Mouse (Mus musculus): ENCODE measurements around the gene Ssc4d. TPM values are rescaled to one million over a fixed set of nuclear protein-coding genes. Genes with fewer than 3 reads are reported as not detected.

The Ssc4d gene
- polyA plus RNA-seq, 1 experiment from 2014 or later: 0.93 TPM

- no peak overlapping the region for H3K4me2 ChIP-seq
- 73% methylated on average over 6 of the region's 6 CpGs for WGBS (ENCODE audit: insufficient replicate concordance)
- H3K9me3 ChIP-seq (replicated peaks; ENCODE audit: control insufficient read depth, low read length): no peaks in the 10 kb centered on the region
- H3K4me1 ChIP-seq (ENCODE audit: control insufficient read depth, insufficient read depth, low read length): peaks cover 25% of the 10 kb centered on the region
- H3K9ac ChIP-seq (ENCODE audit: low read depth, low read length): no peak overlapping the region
- H3K4me3 ChIP-seq (ENCODE audit: low read depth, low read length): no peak overlapping the region
- H3K36me3 ChIP-seq (ENCODE audit: control insufficient read depth, insufficient read depth, low read length): peaks cover 33% of the 10 kb centered on the region
- ATAC-seq (replicated peaks; ENCODE audit: insufficient number of reproducible peaks, low FRiP score, low TSS enrichment): no peak
- no peaks in the 10 kb centered on the region for H3K27me3 ChIP-seq (ENCODE audit: control insufficient read depth, insufficient read depth, low read length)
- H3K27ac ChIP-seq (ENCODE audit: low read depth, low read length): peak overlapping the region; percentile 37
Measured at GRCm38 (mm10) chr5:135916051-135916565, 58.2 kb downstream of the Ssc4d start.

DNA sequence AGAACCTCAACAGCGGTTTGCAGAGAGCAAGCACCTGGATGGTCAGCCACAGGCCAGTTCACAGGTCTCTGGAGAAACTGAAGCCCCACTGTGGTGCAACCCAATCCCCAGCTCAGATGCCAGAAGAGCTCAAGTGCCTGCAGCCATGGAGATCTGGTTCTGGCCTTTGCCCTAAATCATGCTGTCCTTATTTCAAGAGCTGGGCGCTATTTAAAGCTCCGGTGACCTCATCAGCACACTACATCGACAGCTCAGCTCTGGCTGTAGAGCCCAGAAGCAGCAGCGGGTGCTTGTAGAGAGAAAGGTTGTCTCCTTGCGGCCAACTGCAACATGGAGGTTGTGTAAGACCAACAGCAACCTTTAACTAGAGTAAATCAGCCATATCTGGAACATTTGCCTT is 60.2 kb downstream of the Ssc4d start:
- H3K9me3 ChIP-seq (replicated peaks; ENCODE audit: control insufficient read depth, low read length): no peaks in the 10 kb centered on the region
- ATAC-seq (replicated peaks; ENCODE audit: insufficient number of reproducible peaks, low FRiP score, low TSS enrichment): no peak
- WGBS (ENCODE audit: insufficient replicate concordance): 45% methylated on average over 6 of the region's 6 CpGs
- H3K27me3 ChIP-seq (ENCODE audit: control insufficient read depth, insufficient read depth, low read length): no peaks in the 10 kb centered on the region
- peak overlapping the region; percentile 91 for H3K27ac ChIP-seq (ENCODE audit: low read depth, low read length)
- no peak overlapping the region for H3K4me3 ChIP-seq (ENCODE audit: low read depth, low read length)
- H3K4me1 ChIP-seq (ENCODE audit: control insufficient read depth, insufficient read depth, low read length): peaks cover 25% of the 10 kb centered on the region
- H3K36me3 ChIP-seq (ENCODE audit: control insufficient read depth, insufficient read depth, low read length): peaks cover 35% of the 10 kb centered on the region
- 0 out of 2 replicates have a peak overlapping the region, but pooled peaks have one; percentile 17 for H3K9ac ChIP-seq (ENCODE audit: low read depth, low read length)
- peak overlapping the region; percentile 36 for H3K4me2 ChIP-seq

DNA sequence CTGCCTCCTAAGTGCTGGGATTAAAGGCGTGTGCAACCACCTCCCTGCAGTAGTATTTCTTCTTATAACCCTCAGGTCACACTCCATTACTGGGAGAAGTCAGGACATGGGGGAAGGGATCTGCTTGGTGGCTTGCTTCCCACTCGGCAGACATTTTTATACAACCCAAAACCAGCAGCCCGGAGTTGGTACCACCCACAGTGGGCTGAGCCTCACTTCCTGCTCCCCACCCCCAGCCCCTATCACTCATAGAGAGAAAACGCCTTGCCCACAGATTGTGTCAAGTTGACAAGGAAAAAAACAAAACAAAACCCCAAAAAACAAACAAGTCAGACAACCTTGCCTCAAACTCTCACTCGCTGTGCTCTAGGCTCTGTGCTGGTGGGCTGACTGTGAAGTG is 61.1 kb downstream of the Ssc4d start:
- no peaks in the 10 kb centered on the region for H3K27me3 ChIP-seq (ENCODE audit: control insufficient read depth, insufficient read depth, low read length)
- peaks cover 25% of the 10 kb centered on the region for H3K4me1 ChIP-seq (ENCODE audit: control insufficient read depth, insufficient read depth, low read length)
- H3K27ac ChIP-seq (ENCODE audit: low read depth, low read length): peak overlapping the region; percentile 91
- ATAC-seq (replicated peaks; ENCODE audit: insufficient number of reproducible peaks, low FRiP score, low TSS enrichment): no peak
- H3K4me3 ChIP-seq (ENCODE audit: low read depth, low read length): no peak overlapping the region
- no peak overlapping the region for H3K9ac ChIP-seq (ENCODE audit: low read depth, low read length)
- H3K9me3 ChIP-seq (replicated peaks; ENCODE audit: control insufficient read depth, low read length): no peaks in the 10 kb centered on the region
- no peak overlapping the region for H3K4me2 ChIP-seq
- H3K36me3 ChIP-seq (ENCODE audit: control insufficient read depth, insufficient read depth, low read length): peaks cover 30% of the 10 kb centered on the region
- 70% methylated on average over 5 of the region's 5 CpGs for WGBS (ENCODE audit: insufficient replicate concordance)

GRCm38 (mm10) chr5:135911633-135912220 is 62.6 kb downstream of the Ssc4d start:
- Histone ChIP-seq H3K9me3 (replicated peaks; ENCODE audit: control insufficient read depth, low read length) (no peaks in the 10 kb centered on the region), H3K27ac (ENCODE audit: low read depth, low read length) (no peak overlapping the region), H3K4me1 (ENCODE audit: control insufficient read depth, insufficient read depth, low read length) (peaks cover 25% of the 10 kb centered on the region), H3K4me3 (ENCODE audit: low read depth, low read length) (no peak overlapping the region), H3K27me3 (ENCODE audit: control insufficient read depth, insufficient read depth, low read length) (no peaks in the 10 kb centered on the region), H3K36me3 (ENCODE audit: control insufficient read depth, insufficient read depth, low read length) (peaks cover 29% of the 10 kb centered on the region), H3K4me2 (no peak overlapping the region), H3K9ac (ENCODE audit: low read depth, low read length) (no peak overlapping the region)
- ATAC-seq (replicated peaks; ENCODE audit: insufficient number of reproducible peaks, low FRiP score, low TSS enrichment): no peak
- WGBS (ENCODE audit: insufficient replicate concordance): 81% methylated on average over 11 of the region's 11 CpGs

DNA sequence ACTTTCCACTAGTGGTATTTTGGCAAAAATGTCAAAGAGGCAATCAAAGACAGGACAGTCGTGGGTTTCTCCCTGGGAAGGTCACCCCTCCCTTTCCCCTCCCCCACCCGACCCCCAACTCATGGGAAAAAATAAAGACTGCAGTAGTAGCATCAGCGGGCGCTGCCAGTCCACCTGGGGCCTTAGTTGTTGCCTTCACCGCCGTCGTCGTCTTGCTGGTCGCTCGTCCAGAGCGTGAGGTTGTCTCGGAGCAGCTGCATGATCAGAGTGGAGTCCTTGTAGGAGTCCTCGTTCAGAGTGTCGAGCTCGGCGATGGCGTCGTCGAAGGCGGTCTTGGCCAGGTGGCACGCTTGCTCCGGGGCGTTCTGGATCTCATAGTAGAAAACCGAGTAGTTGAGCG is 63.5 kb downstream of the Ssc4d start:
- Histone ChIP-seq H3K27ac (ENCODE audit: low read depth, low read length) (no peak overlapping the region), H3K9ac (ENCODE audit: low read depth, low read length) (no peak overlapping the region), H3K4me3 (ENCODE audit: low read depth, low read length) (no peak overlapping the region), H3K4me2 (no peak overlapping the region), H3K9me3 (replicated peaks; ENCODE audit: control insufficient read depth, low read length) (no peaks in the 10 kb centered on the region), H3K36me3 (ENCODE audit: control insufficient read depth, insufficient read depth, low read length) (peaks cover 26% of the 10 kb centered on the region), H3K4me1 (ENCODE audit: control insufficient read depth, insufficient read depth, low read length) (peaks cover 23% of the 10 kb centered on the region), H3K27me3 (ENCODE audit: control insufficient read depth, insufficient read depth, low read length) (no peaks in the 10 kb centered on the region)
- WGBS (ENCODE audit: insufficient replicate concordance): 93% methylated on average over 25 of the region's 25 CpGs
- ATAC-seq (replicated peaks; ENCODE audit: insufficient number of reproducible peaks, low FRiP score, low TSS enrichment): no peak

Other genes starting within 250 kb of the Ssc4d start
- 31.3 and 34.7 TPM in 2 replicates for gene Tmem120a, start 230.1 kb downstream of the Ssc4d start, polyA plus RNA-seq (2014; fragmentation: Nextera tagmentation; extraction: Ambion mirVana)
- gene Styxl1, start 196.1 kb downstream of the Ssc4d start, polyA plus RNA-seq (2014; fragmentation: Nextera tagmentation; extraction: Ambion mirVana): 0.28 and 0.42 TPM in 2 replicates
- 955 and 984 TPM in 2 replicates for gene Mdh2, start 196.1 kb downstream of the Ssc4d start, polyA plus RNA-seq (2014; fragmentation: Nextera tagmentation; extraction: Ambion mirVana)
- 0.21 TPM in 1 of 2 replicates, not detected in the other for gene Srrm3, start 167.6 kb downstream of the Ssc4d start, polyA plus RNA-seq (2014; fragmentation: Nextera tagmentation; extraction: Ambion mirVana)
- 815 and 827 TPM in 2 replicates for gene Hspb1, start 86.6 kb downstream of the Ssc4d start, polyA plus RNA-seq (2014; fragmentation: Nextera tagmentation; extraction: Ambion mirVana)
- 103 and 108 TPM in 2 replicates for gene Ywhag, start 39.9 kb downstream of the Ssc4d start, polyA plus RNA-seq (2014; fragmentation: Nextera tagmentation; extraction: Ambion mirVana)
- gene Zp3, start 5.6 kb upstream of the Ssc4d start, polyA plus RNA-seq (2014; fragmentation: Nextera tagmentation; extraction: Ambion mirVana): 0.16 TPM in 1 of 2 replicates, not detected in the other
- 24.7 and 27.2 TPM in 2 replicates for gene Dtx2, start 20.3 kb upstream of the Ssc4d start, polyA plus RNA-seq (2014; fragmentation: Nextera tagmentation; extraction: Ambion mirVana)
- gene Upk3b, start 64.0 kb upstream of the Ssc4d start, polyA plus RNA-seq (2014; fragmentation: Nextera tagmentation; extraction: Ambion mirVana): 68.7 and 69.3 TPM in 2 replicates
- gene Upk3bl, start 80.0 kb upstream of the Ssc4d start, polyA plus RNA-seq (2014; fragmentation: Nextera tagmentation; extraction: Ambion mirVana): 0.37 TPM in 1 of 2 replicates, not detected in the other
- gene Rasa4, start 109.4 kb upstream of the Ssc4d start, polyA plus RNA-seq (2014; fragmentation: Nextera tagmentation; extraction: Ambion mirVana): 0.39 and 0.96 TPM in 2 replicates
- gene Polr2j, start 142.1 kb upstream of the Ssc4d start, polyA plus RNA-seq (2014; fragmentation: Nextera tagmentation; extraction: Ambion mirVana): 164 and 178 TPM in 2 replicates
- 21.7 and 22.6 TPM in 2 replicates for gene Lrwd1, start 161.5 kb upstream of the Ssc4d start, polyA plus RNA-seq (2014; fragmentation: Nextera tagmentation; extraction: Ambion mirVana)
- gene Alkbh4, start 161.6 kb upstream of the Ssc4d start, polyA plus RNA-seq (2014; fragmentation: Nextera tagmentation; extraction: Ambion mirVana): 15.8 and 16.7 TPM in 2 replicates
- 2.5 and 2.7 TPM in 2 replicates for gene Orai2, start 196.2 kb upstream of the Ssc4d start, polyA plus RNA-seq (2014; fragmentation: Nextera tagmentation; extraction: Ambion mirVana)
- 50.3 and 52.6 TPM in 2 replicates for gene Prkrip1, start 224.4 kb upstream of the Ssc4d start, polyA plus RNA-seq (2014; fragmentation: Nextera tagmentation; extraction: Ambion mirVana)

Measured in heart, embryonic 11.5 days (tissue).